Mouse (Mus musculus) erythroid progenitor cell, adult 5-6 weeks (primary cell): ENCODE measurements around the gene Atp6v1d. TPM values are rescaled to one million over a fixed set of nuclear protein-coding genes. Genes with fewer than 3 reads are reported as not detected.

Experiments used
- ATAC-seq: replicated peaks from 2 replicates; pipeline ENCODE4 v1.8.0; 2016; ENCODE audit warnings: moderate number of reproducible peaks, mild to moderate bottlenecking, moderate TSS enrichment, inconsistent platforms; ENCODE audit not compliant: poor library complexity, low FRiP score, severe bottlenecking
- total RNA-seq, 2 experiments: library from RNA; stranded (forward) in 1 of 2; stranded (reverse) in 1 of 2; fragments of 150-400 nt in 1 of 2; fragments of 186-747, 209-891 nt in 1 of 2; gene quantifications; 2 replicates each; pipeline versions ENCODE4 v1.2.3 to v1.2.4; 2015 to 2017; ENCODE audit warnings: low replicate concordance in 2 of 2

Gene Atp6v1d
- total RNA-seq, 2 experiments from 2014 or later = 94.6 to 96.0 TPM

DNA sequence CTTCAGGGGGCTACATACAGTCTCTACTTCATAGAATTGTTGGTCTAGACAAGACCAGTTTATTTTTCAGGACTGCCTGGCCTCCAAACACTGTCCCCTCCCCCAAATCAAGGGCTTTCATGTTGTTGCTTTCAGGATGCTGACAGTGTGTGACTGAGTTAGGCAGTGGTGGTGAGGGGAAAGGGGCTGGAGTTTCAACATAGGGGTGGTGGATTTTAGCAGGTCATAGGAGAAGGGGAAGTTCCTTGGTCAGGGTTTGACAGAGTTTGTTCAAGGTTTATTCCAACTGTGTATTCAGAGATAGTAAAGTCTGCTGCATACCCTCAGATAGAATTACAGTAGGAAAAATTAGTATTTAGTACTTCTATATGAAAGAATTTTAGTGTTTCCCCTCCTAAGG is 59.6 kb downstream of the Atp6v1d start:
- ATAC-seq = no peak

DNA sequence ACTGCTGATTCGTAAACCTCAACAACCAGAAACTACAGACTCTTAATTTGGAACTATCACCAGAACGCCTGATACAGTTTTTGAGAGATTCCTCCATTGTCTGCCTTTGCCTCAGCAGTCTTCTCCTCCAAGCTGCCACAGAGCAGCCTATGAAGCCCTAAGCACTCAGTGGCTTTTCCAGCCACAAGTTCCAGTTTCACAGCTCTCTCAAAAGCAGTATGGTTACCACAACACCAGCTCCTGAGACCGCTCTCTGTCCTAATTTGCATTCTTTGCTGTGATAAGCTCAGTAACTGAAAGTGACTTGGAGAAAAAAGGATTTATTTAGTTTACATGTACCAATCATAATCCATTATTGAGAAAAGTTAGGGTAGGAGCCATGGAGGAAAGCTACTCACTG is 61.4 kb downstream of the Atp6v1d start:
- no peak for ATAC-seq

DNA sequence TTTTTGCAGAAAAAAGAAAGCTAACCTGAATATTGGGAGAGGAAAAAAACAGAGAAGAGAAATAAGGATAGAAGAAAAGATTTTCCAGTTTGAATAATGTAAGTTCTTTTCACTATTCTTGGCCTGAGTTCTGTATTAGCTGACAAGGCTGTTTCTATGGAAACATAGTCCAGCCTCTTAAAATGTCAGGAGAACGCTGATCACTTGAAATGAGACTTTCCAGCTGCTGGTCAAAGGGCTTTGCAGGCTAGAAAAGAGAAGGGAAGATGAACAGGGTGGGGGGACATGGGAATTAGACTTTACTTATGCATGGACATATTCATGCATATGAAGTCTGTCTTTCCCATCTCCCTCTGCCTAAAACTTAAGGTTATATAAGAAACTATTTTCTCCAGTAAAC is 67.2 kb downstream of the Atp6v1d start:
- no peak for ATAC-seq

DNA sequence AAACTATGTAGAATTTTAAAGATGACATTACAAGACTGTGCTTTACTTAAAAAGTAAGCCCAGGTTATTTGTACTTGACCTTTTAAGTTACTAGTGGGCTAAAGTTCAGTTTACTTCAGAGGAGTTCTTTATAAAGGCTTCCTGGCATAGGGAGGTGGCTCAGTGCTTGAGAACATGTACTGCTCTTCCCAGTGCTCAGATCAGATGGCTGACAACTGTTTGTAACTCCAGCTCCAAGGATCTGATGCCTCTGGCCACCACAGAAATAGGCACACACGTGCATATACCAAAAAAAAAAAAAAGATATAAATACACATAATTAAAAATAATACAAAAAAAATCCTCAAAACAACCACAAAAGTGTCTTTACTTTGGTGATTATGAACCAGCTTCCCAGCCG is 70.6 kb downstream of the Atp6v1d start:
- ATAC-seq = no peak

Other genes starting within 250 kb of the Atp6v1d start
- not detected in 2 replicates for gene Fam71d, start 170.1 kb downstream of the Atp6v1d start, total RNA-seq (2015; ENCODE audit: low replicate concordance)
- 1.8 TPM in 1 of 2 replicates, not detected in the other for gene Fam71d, start 170.1 kb downstream of the Atp6v1d start, total RNA-seq (2017; ENCODE audit: low replicate concordance)
- 5.0 and 26.8 TPM in 2 replicates for gene Mpp5, start 112.7 kb downstream of the Atp6v1d start, total RNA-seq (2015; ENCODE audit: low replicate concordance)
- 9.6 and 49.5 TPM in 2 replicates for gene Mpp5, start 112.7 kb downstream of the Atp6v1d start, total RNA-seq (2017; ENCODE audit: low replicate concordance)
- gene Eif2s1, start 181 bp upstream of the Atp6v1d start, total RNA-seq (2015; ENCODE audit: low replicate concordance) = 28.5 and 66.7 TPM in 2 replicates
- gene Eif2s1, start 181 bp upstream of the Atp6v1d start, total RNA-seq (2017; ENCODE audit: low replicate concordance) = 34.2 and 35.0 TPM in 2 replicates
- gene Plek2, start 45.3 kb upstream of the Atp6v1d start, total RNA-seq (2015; ENCODE audit: low replicate concordance) = 46.5 and 60.9 TPM in 2 replicates
- gene Plek2, start 45.3 kb upstream of the Atp6v1d start, total RNA-seq (2017; ENCODE audit: low replicate concordance) = 28.4 and 37.2 TPM in 2 replicates
- gene Tmem229b, start 146.0 kb upstream of the Atp6v1d start, total RNA-seq (2015; ENCODE audit: low replicate concordance) = 10.1 and 13.0 TPM in 2 replicates
- 3.9 and 4.5 TPM in 2 replicates for gene Tmem229b, start 146.0 kb upstream of the Atp6v1d start, total RNA-seq (2017; ENCODE audit: low replicate concordance)
- gene Plekhh1, start 167.5 kb upstream of the Atp6v1d start, total RNA-seq (2015; ENCODE audit: low replicate concordance) = not detected in 2 replicates
- 0.83 TPM in 1 of 2 replicates, not detected in the other for gene Plekhh1, start 167.5 kb upstream of the Atp6v1d start, total RNA-seq (2017; ENCODE audit: low replicate concordance)
- gene Pigh, start 228.0 kb upstream of the Atp6v1d start, total RNA-seq (2015; ENCODE audit: low replicate concordance) = 2.1 and 4.0 TPM in 2 replicates
- gene Pigh, start 228.0 kb upstream of the Atp6v1d start, total RNA-seq (2017; ENCODE audit: low replicate concordance) = 1.7 and 4.6 TPM in 2 replicates